Mouse (Mus musculus) small intestine, adult 2 months (tissue): Measurements from ENCODE around the gene AI464131.

ENCODE experiments used
- CTCF ChIP-seq: fragments of 200-500 bp; IDR thresholded peaks from 2 replicates; pipeline ENCODE4 v1.5.1; 2012; ENCODE audit warnings: low read depth, mild to moderate bottlenecking, control low read depth, inconsistent platforms, low read length, moderate library complexity, mixed read lengths; ENCODE audit not compliant: insufficient replicate concordance, insufficient read length; ENCODE audit errors: extremely low read depth
- POLR2A ChIP-seq: fragments of 200-500 bp; IDR thresholded peaks from 2 replicates; pipeline ENCODE4 v1.6.1; 2012; ENCODE audit warnings: low read depth, mild to moderate bottlenecking, control low read depth, inconsistent platforms, low read length, moderate library complexity

GRCm38 (mm10) chr4:41497579-41497978, 5.3 kb downstream of the AI464131 start:
- TF ChIP-seq CTCF (no peak), POLR2A (no peak)
